Mouse (Mus musculus): ENCODE measurements around the gene Pde4c.

The Pde4c gene

GRCm38 (mm10) chr8:70787941-70788667, 64.6 kb downstream of the Pde4c start:
- no peak for DNase-seq (ENCODE audit: inconsistent ontology term)

- DNase-seq (ENCODE audit: inconsistent ontology term) = no peak
Measured at GRCm38 (mm10) chr8:70789046-70789445, 65.5 kb downstream of the Pde4c start.

- DNase-seq (ENCODE audit: inconsistent ontology term) = no peak
Measured at GRCm38 (mm10) chr8:70790846-70791245, 67.3 kb downstream of the Pde4c start.

GRCm38 (mm10) chr8:70791294-70791701, 67.8 kb downstream of the Pde4c start:
- no peak for DNase-seq (ENCODE audit: inconsistent ontology term)

- peak; percentile 99 for DNase-seq (ENCODE audit: inconsistent ontology term)
Measured at GRCm38 (mm10) chr8:70791975-70792691, 68.6 kb downstream of the Pde4c start.

- no peak for DNase-seq (ENCODE audit: inconsistent ontology term)
Measured at GRCm38 (mm10) chr8:70792700-70793099, 69.2 kb downstream of the Pde4c start.

- DNase-seq (ENCODE audit: inconsistent ontology term) = no peak
Measured at GRCm38 (mm10) chr8:70794215-70794614, 70.7 kb downstream of the Pde4c start.

- no peak for DNase-seq (ENCODE audit: inconsistent ontology term)
Measured at GRCm38 (mm10) chr8:70795370-70795769, 71.8 kb downstream of the Pde4c start.

- DNase-seq (ENCODE audit: inconsistent ontology term) = no peak
Measured at GRCm38 (mm10) chr8:70796403-70797080, 73.0 kb downstream of the Pde4c start.

- peak; percentile 94 for DNase-seq (ENCODE audit: inconsistent ontology term)
Measured at GRCm38 (mm10) chr8:70797081-70798070, 73.9 kb downstream of the Pde4c start.

GRCm38 (mm10) chr8:70798281-70798680, 74.8 kb downstream of the Pde4c start:
- no peak for DNase-seq (ENCODE audit: inconsistent ontology term)

- no peak for DNase-seq (ENCODE audit: inconsistent ontology term)
Measured at GRCm38 (mm10) chr8:70800648-70801047, 77.1 kb downstream of the Pde4c start.

Data from Muller cell, postnatal 12 days (primary cell).